Mouse (Mus musculus) urinary bladder, postnatal 10 days (tissue): ENCODE results near the gene Celf5.

Source experiments
- DNase-seq: peaks from one replicate; pipeline ENCODE4 v3.0.0; 2022; ENCODE audit warnings: low spot score

The Celf5 gene

DNA sequence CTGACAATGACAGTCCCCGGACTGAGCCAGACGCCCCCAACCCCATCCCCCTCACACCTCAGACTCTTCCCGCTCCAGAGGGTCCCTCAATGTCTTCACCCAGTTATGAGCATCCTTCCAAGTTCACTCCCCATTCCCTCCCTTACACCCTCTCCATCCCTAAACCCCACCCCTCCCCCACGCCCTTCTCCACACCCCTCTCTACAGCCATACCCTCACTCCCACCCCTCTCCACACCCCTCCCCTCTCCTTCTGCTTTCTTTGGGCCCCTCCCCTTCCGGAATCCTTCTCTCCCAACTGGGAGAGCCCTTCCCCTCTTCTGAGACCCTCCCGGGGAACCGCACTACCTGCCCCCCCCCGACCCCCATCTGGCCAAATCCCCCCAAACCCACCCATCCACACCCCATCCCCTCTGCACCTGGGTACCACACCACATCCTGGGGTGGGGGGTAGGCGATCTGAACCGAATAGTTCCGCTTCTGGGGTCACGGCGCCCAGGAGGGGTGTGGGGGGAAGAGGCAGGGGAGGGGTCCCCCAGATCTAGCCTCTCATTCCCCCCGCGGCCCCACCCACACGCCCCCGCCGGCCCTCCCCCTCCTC is 10.0 kb downstream of the Celf5 start:
- DNase-seq = no peak

DNA sequence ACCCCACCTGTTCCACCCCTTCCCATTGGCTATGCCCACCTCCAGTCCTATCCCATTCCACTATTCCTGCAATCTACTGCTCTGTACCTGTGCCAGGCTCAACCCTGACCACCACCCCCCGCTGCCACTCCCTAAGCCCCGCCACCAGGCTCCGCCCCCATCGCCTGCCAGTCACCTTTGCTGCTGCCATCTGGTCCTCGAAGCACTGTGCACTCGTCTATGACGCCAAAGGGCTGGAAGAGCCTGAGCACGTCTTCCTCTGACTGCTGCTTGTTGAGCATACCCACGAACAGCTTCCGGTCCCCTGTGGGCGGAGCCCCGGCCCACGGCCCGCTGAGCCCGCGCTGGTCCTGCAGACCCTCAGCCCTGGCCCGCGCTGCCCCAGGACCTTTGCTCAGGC is 12.1 kb downstream of the Celf5 start:
- DNase-seq = no peak

DNA sequence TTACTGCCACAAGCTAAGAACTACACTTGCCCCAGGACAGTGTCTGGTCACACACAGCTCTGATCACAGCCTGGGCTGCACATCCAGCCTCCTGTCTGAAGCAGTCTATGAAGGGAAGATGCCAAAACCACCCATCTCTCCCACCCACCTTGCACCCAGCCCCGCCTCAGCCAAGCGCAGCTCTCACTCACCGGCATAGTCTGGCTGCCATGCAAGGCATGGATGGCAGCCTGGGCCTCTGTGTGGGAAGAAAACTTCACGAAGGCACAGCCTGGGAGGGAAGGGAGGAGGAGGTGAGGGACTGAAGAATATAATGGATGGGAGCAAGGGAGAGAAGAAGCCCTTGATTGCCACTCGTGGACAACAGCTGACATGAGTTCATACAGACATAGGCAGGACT is 13.3 kb downstream of the Celf5 start:
- no peak for DNase-seq

DNA sequence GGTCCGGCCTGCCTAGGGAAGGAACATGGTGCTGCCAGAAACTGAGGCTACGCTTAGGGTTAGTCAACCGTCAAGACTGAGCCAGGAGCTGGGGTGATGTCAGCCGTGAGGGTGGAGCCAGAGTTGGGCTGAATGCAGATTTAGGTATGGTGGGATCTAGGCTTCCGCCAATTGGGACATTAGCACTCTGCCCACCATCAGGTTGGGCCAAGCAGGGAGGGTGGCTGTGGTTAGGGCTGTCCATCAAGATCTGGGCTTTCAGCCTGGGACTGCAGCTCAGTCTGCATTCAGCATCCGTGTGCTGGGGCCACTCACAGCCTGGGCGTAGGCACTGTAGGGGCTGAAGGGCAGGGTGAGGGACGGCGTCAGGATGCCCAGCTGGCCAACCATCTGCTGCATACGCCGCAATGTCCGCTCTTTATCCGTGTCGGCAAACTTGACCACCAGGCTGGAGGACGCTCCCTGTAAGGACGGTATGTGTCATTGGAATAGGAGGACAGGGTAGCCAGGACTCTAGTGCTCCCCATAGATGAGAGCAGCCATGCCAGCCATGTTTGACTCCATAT is 14.8 kb downstream of the Celf5 start:
- no peak for DNase-seq

DNA sequence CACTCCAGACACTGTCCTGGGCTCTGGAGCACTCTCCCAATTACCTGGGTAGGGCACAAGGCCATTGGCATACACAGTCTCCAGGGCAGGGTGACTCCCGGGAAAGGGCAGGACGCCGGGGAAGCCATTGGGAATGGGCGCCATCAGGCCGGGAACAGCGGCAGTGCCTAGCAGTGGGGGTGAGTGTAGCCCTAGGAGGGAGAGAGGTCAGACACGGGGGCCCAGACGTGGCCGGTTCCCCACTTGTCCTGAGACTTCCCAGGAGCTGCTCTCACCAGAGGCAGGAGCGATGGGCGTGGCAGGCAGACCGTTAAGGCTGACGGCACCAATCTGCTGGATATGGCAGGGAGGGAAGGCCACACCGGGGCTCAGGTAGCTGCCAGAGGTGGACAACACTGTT is 15.6 kb downstream of the Celf5 start:
- peak; percentile 6 for DNase-seq

DNA sequence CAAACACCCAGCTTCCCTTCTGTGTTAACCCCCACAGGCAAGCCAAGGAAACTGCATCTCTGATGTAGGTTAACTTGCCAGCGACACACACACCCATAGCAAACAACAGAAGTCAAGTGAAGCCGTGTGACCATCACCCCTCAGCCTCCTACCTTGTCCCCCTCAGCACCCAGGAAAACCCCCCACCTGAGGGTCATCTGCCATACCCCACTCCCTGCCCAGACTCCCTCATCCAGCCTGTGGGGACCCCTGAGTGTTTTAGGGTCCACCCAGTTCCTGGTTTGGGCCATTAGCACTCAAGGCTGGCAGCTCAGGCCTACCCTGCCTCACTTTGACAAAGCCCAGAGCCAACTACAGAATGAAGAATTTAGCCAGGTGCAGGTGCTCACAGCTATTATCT is 16.4 kb downstream of the Celf5 start:
- no peak for DNase-seq

DNA sequence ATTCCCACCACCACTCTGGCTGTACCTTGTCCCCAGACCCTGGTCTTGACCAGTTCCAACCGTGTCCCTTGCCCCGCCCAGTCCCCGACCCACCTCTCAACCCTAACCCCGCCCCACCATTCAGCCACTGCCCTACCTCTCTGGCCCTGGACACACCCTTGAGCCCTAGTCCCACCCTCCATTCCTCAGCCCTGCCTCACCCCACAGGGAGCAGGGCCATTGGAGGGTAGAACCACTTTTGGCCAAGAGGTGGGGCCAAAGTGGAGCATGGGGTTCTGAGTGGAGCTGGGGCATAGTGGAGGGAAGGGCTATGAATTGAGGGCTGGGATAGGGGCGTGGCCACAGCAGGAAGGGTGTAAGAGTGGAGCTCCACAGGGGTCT is 17.3 kb downstream of the Celf5 start:
- no peak for DNase-seq

DNA sequence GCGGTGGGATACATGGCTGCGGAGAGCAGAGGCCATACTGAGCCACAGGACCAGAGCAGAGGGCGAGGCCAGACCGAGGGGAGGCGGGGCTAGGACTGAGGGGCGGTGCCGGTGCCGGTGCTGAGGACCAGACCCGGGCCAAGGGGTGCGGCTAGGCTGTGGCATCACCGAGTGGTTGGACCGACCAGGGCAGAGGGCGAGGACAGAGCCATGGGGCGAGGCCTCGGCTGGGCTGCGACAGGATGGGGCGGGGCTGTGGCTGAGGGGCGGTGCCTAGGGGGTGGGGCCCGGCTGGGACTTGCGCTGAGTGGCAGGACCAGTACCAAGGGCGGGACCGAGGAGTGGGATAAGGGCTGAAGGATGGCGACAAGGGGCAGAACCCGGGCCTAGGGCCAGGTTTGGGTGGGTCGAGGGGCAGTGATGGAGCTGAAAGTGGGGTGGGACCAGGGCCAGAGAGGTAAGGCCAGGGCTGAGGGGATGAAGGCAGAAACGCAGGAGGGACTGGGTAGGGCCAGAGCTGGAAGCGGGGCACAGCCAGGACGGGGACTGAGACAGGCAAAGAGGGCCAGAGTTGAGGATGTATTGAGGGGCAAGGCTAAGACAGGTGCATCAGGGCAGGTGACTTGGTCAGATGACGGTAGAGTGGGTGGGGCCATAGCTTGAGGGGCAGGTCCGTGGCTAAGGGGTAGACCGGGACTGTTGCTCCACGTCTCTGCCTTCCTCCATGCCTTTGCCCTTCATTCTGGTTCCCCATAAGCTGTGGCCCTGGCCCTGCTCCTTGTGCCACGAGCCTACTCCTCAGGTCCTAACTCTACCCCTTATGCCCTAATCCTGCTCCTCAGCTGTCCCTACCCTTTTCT is 17.9 kb downstream of the Celf5 start:
- no peak for DNase-seq

DNA sequence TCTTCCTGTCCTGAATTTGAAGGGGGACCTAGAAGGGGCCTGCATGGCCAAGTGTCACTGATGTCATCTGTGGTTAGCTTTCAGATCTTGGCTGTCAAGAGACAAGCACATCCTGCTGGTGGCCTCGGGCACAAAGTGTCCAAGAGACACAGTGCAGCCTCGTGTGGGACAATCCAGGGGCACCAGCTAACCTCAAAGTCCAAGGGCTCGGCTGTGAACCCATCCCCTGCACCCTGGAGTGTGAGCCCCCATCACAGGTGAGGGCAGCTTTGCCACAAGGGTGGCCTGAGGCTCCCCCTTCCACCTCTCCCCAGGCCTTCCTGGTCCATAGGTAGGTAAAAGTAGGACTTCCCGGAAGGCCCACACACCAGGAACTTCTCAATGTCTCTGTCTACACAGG is 19.0 kb downstream of the Celf5 start:
- no peak for DNase-seq

DNA sequence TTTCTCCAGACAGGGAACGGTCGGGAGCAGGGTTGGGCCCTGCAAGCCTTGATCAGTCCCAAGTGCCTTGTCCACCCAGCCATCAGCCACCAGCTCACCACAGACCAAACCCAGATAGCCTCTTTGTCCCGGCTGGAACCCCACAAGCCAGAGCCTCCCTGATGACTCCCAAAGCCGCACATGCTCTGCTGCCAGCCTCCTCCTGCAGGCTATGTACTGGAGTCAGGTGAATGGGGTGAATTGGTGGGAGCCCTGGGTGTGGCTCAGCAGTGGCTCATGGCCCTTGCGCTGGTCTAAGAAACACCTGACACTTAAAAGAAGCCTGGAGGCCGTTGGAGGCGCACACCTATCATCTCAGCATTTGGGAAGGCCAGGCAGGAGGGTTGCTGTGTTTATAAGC is 19.6 kb downstream of the Celf5 start:
- no peak for DNase-seq

DNA sequence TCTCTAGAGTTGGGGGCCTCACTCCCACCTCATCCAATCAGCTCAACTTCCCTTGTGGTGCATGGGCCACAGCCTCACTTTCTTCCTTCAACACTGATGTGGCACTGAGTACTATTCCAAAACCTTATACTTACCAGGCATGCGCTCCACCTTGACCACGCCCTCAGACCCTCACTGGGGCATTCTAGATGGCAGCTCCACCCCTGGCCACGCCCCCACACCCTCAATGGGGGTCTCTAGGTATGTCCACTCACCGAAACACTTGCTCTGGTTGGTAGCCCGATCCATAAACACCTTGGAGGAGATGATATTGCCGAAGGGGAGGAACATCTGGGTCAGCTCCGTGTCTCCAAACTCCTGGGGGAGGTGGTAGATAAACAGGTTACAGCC is 20.1 kb downstream of the Celf5 start:
- DNase-seq = no peak

DNA sequence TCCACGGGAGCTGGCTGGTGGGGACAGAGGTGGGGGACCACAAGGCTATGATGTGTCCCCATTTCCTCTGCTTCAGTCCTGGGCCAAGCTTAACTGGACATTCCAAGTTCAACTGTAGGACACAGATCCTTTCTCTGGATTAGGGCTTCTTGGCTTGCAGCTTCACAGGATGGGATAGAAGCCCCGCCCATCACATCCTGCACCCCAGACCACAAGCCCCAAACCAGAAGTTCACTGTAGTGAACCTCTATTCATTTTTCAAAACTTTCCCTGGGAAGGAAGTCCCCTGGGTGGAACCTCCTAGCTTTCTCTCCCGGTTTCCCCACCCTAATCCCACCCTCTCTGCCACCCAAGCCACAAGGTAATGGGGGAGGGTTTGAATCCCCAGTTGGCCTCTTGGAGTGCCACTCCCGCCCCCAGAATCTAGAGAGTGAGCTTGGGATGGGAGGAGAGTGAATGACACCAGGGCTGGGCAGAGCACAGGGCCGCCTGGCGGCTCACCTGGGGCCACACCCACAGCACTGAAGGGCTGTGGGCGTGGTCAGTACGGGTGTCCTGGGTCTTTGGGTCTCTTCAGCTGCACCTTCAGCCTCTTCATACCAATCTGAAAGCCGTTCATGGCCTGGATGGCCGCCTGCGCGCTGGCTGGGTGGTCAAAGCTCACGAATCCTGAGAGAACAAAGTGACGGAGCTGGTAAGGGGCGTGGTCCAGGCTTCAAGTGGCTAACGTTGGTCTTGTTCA is 20.7 kb downstream of the Celf5 start:
- DNase-seq = no peak

DNA sequence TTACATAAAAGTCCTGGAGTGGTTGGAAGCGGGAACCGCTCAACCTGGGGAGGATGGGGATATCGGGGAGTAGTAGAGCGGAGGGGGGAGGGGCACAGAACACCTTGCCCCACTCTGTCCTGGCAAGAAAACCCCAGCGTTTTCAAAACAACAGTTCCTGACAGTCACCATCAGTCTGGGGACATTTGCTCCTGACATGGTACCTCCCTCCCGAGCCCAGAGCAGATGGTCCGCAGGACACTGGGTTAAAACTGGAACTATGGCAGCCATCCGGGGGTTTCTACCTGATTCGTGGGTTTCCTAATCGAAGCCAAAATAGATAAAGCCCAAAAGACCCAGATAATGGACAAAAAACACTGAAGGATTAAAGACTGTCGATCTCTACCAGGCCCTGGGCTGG is 21.6 kb downstream of the Celf5 start:
- DNase-seq = no peak

DNA sequence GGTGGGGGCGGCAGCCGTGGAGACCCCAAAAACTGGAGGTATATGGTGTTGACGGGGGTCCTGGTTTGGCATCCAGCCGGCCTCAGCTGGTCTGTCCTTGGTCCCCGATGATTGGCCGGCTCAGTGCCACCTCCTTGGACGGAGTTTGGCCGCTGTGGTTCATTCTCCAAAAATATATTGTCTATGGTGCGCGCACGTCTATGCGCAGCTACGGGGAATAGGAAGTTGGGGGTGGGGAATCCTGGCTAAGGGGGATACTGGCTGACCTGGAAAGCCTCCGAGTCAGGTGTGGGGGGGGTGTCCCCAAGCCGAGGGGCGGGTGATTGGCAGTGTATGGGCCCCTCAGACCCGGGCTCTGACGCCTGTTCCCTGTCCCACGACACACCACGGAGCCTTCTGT is 22.0 kb downstream of the Celf5 start:
- no peak for DNase-seq

DNA sequence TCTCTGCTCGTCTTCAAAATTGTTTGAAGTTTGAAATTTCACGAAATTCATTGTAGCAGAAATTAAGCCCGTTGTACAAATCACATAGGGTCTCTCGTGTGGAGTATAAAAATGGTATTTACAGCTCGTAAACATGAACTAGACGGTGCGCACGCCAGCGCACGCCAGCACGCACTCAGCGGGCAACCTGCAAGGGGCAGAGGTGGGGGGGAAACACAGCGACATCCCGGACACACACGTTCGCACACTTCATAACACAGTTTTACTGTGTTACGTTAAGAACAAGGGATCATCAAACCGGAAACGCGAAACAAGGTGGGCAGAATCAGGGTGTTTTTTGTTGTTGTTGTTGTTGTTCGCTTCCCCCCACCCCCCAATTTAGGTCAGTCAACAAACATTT is 23.1 kb downstream of the Celf5 start:
- DNase-seq = no peak

DNA sequence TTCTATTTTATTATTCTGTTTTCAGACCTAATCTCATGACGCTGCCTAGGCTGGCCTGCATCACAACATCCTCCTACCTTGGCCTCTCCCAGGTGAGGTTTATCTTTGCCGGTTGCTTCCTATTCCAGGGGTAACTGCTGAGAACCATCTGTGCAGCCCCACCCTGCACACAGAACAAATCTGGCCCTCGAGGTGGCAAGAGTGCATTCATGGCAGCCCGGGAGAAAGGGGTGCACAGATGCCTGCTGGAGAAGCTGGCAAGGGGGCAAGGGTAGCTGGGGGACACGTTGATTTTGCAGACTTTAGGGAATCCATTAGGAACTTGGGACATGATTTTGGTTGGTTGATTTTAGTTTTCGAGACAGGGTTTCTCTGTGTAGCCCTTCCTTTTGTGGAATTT is 24.2 kb downstream of the Celf5 start:
- DNase-seq = no peak

DNA sequence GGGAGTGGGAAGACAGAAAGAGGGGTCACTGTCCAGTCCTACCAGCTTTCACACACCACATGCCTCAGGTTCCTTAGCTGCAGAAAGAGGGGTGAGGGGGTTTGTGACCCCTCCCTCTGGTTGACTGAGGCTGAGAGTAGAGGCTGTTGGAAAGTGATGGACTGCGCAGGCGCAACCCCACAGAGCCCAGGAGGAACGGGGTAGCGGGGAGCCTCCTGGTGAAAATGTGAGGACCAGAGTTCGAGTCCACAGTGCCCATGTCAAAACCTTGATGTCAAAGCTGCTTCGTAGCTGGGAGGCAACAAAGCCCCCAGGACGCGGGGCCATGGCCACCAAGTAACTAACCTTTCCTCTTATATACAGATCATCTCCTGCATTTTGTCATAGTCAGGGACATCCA is 24.9 kb downstream of the Celf5 start:
- no peak for DNase-seq

DNA sequence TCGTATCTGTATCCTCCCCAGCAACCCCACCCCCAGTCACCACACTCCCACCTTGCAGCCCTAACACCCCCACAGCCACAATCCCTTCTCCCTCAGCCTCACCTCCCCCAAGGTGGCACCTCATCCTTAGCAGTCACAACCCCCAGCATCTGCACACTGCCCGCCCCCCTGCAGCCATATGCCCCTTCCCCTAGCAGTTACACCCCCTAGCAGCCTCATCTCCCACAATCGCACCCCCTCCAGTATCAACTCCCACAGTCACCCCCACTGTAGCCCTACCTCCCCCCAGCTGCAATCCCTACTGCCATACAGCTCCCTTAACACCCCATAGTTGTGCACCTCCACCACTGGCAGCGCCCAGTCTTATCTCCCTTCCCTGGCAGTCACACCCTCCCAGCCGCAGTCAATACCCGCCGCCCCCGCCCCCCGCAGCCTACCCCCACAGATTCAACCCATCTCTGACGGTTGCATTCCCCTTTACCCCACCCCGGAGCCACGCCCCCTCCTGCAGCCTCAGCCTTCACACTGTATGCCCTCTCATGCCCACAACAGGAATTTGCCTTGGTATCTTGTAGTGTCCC is 25.4 kb downstream of the Celf5 start:
- no peak for DNase-seq

DNA sequence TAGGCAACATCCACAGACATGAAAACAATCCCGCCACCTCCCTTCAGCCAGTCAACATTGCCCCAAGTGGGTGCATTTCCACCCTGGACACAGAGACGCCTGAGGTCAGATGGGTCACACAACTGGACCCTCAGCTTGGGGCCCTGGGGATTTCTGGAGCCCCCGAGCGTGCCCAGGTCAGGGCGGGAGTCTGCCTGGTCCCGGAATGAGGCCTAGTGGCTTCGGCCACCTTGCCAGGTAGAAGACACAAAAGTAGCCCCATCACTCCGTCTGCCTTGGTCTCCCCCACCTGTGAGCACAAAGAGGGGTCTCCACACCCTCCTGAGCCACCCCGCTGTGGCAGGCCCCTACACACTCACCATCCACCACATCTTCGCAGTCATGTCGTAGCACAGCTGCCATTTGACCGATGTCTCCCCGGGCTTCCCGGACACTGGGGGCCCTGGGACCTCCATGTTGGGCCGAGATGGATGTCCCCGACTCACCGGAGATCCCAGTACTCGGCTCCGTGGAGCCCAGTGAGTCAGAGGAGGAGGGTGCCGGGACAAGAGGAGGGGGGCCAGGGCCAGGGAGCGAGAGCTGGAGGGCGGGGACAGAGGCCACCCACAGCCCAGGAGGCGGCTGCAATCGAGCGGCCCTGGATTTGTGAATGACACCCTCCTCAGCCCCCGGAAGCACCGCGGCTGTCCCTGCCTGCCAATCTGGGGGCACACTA is 27.2 kb downstream of the Celf5 start, which contains the start of gene Nfic:
Gene Nfic (minus strand): TSS at position 455 of the 715 bp plus-strand sequence.
- no peak for DNase-seq

DNA sequence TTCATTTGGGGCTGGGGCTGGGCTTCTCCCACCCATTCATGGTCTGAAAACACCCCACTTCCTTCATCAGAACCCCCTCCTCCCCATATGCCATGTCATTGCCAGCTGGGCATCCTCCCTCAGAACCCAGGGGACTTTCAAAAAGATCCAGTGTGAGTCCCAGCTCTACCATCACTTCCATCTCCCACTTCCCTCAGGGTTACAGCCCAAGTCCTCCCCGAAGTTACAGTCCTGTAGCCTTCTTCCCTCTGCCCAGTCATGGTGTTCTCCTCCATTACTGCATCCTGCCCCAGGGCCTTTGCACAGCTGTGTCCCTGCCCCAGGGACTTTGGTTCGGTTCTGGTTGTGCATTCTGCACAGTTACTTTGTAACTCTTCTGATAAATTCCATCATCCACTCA is 28.4 kb downstream of the Celf5 start:
- DNase-seq = no peak

DNA sequence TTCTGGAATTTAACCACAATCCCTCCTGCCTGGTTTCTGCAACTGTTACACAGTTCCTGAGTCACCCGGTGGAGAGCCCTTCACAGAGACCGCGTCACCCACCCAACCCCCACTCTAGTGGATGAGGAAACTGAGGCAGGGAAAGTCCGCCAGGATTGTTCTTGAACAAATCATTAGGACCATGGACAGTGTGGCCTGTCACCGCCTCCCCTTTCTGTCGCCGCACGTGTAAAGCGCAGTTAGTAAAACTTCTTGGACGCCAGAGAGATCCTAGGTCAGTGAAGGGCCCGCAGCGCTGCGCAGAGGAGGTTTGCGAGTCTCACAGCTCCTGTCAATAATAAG is 29.6 kb downstream of the Celf5 start:
- DNase-seq = no peak
